Mouse (Mus musculus) heart, adult 2 months (tissue): Measurements from ENCODE around the gene Faf1. TPM values are rescaled to one million over a fixed set of nuclear protein-coding genes. Genes with fewer than 3 reads are reported as not detected.

ENCODE experiments used
- DNase-seq, 2 experiments: peaks; one replicate each; pipeline ENCODE4 v3.0.0; 2021
- H3K27ac ChIP-seq: fragments of 200-600 bp; 2 replicates; pipeline ENCODE4 v1.8.1; 2022
- H3K27me3 ChIP-seq: fragments of 200-500 bp; 2 replicates; pipeline ENCODE4 v1.6.1; 2012; ENCODE audit warnings: mild to moderate bottlenecking, low read length, inconsistent platforms, mixed read lengths; ENCODE audit not compliant: control insufficient read depth, insufficient read depth
- H3K36me3 ChIP-seq: fragments of 200-500 bp; 2 replicates; pipeline ENCODE4 v1.6.1; 2012; ENCODE audit warnings: low read length, inconsistent platforms; ENCODE audit not compliant: control insufficient read depth, insufficient read depth
- H3K4me1 ChIP-seq: fragments of 200-500 bp; 2 replicates; pipeline ENCODE4 v1.6.1; 2011; ENCODE audit warnings: low read length; ENCODE audit not compliant: control insufficient read depth, insufficient read depth
- H3K4me3 ChIP-seq: fragments of 200-600 bp; 2 replicates; pipeline ENCODE4 v1.8.1; 2022
- H3K79me2 ChIP-seq: fragments of 200-500 bp; replicated peaks from 2 replicates; pipeline ENCODE4 v1.6.1; 2012; ENCODE audit warnings: mild to moderate bottlenecking, inconsistent platforms, low read length, moderate library complexity, mixed read lengths; ENCODE audit not compliant: control insufficient read depth, insufficient read depth
- H3K9ac ChIP-seq: fragments of 200-500 bp; 2 replicates; pipeline ENCODE4 v1.6.1; 2012; ENCODE audit warnings: low read depth, mild to moderate bottlenecking, control low read depth, inconsistent platforms, low read length, mixed read lengths
- CTCF ChIP-seq: fragments of 200-600 bp; IDR thresholded peaks from 2 replicates; pipeline ENCODE4 v1.8.1; 2022; ENCODE audit warnings: antibody characterized with exemption, mild to moderate bottlenecking, moderate library complexity
- EP300 ChIP-seq: fragments of 200-500 bp; IDR thresholded peaks from 2 replicates; pipeline ENCODE4 v1.6.1; 2011; ENCODE audit warnings: low read depth, low read length, control low read depth; ENCODE audit not compliant: insufficient read depth
- POLR2A ChIP-seq: fragments of 200-500 bp; IDR thresholded peaks from 2 replicates; pipeline ENCODE4 v1.6.1; 2011; ENCODE audit warnings: mild to moderate bottlenecking, low read depth, low read length, control low read depth; ENCODE audit not compliant: insufficient read depth
- WGBS: fragments of 180-500 bp; shearing (Covaris S2); methylation state at CpG from one replicate; pipeline ENCODE4 v1.1.7; 2018; 5-methylcytosine and 5-hydroxymethylcytosine counted together
- intact Hi-C: fragments of 180-260 bp; cut with DNase I; formaldehyde crosslinking; loops from one replicate; pipeline ENCODE4 v1.15.1; 2025
- polyA plus RNA-seq: library from polyadenylated mRNA; depleted of rRNA; stranded (reverse); fragments of >200 nt; gene quantifications from 2 replicates; pipeline ENCODE4 v1.2.3, GENCODE M21; 2012
- total RNA-seq, 2 experiments: library from RNA; stranded (reverse); gene quantifications; 2 replicates each; pipeline ENCODE4 v1.2.3; 2021

The Faf1 gene
- total and polyA plus RNA-seq, 3 experiments, result 9.6 to 46.0 (median 37.1) TPM

DNA sequence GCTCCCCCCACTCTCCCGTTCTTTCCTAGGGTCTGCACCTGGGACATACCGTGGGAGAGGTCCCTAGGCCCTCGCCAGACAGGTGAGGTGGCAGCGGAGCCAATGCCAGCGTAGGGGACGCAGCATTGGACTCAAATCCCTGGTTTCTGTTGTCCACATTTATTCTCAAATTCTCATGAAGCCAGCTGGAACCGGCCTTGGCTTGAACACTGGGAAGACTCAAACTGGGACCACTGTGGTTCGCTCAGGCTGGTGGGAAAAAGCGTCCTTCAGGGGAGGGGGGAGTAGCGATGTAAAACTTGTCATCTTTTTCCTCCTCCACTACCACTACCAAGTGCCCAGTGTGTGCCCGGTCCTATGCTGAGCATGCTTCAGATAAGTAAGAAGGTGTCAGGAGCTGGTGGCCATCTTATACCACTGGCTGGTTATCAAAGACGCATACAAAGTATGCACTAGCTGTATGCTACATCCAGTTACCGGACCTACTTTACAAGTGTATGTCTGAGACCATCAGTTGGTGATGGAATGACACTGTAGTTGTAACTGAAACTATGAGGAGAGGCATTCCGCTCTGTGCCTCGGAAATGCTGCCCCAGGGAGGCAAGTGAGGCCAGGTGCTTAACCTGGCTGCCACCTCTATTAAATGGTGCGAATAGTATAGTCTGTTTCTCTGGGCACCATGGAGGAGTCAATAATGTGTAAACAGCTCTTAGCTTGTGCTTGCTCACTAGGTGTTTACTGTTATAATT lies 309.2 kb downstream of the Faf1 start:
- 10% methylated on average over 16 of the region's 16 CpGs for WGBS
- no peaks in the 10 kb centered on the region; the same call in 1 of the 2 replicates for H3K4me1 ChIP-seq
- H3K79me2 ChIP-seq, result no peaks in the 10 kb centered on the region
- peaks cover 53% of the 10 kb centered on the region for H3K27me3 ChIP-seq
- intact Hi-C loops, result no loop called here
- TF ChIP-seq POLR2A, result no peak
- TF ChIP-seq EP300, result no peak
- no peak for TF ChIP-seq CTCF
- no peak overlapping the region for H3K4me3 ChIP-seq
- no peak for DNase-seq
- no peak overlapping the region for H3K27ac ChIP-seq
- H3K36me3 ChIP-seq, result no peaks in the 10 kb centered on the region
- H3K9ac ChIP-seq, result no peak overlapping the region

- H3K79me2 ChIP-seq, result no peaks in the 10 kb centered on the region
- H3K4me3 ChIP-seq, result no peak overlapping the region
- WGBS, result 6% methylated on average over 9 of the region's 9 CpGs
- no peak overlapping the region for H3K27ac ChIP-seq
- TF ChIP-seq CTCF (no peak), EP300 (no peak)
- peaks cover 48% of the 10 kb centered on the region for H3K27me3 ChIP-seq
- no peak overlapping the region for H3K9ac ChIP-seq
- intact Hi-C loops, result no loop called here
- no peak for DNase-seq
- H3K36me3 ChIP-seq, result no peaks in the 10 kb centered on the region
- no peaks in the 10 kb centered on the region; the same call in 1 of the 2 replicates for H3K4me1 ChIP-seq
These were observed 309.9 kb downstream of the Faf1 start for GRCm38 (mm10) chr4:109986301-109986700.

- H3K4me3 ChIP-seq, result no peak overlapping the region
- H3K4me1 ChIP-seq, result no peaks in the 10 kb centered on the region; the same call in 1 of the 2 replicates
- H3K27me3 ChIP-seq, result peaks cover 43% of the 10 kb centered on the region
- no peaks in the 10 kb centered on the region for H3K36me3 ChIP-seq
- H3K9ac ChIP-seq, result no peak overlapping the region
- TF ChIP-seq POLR2A, result no peak
- TF ChIP-seq CTCF, result no peak
- TF ChIP-seq EP300, result no peak
- intact Hi-C loops, result no loop called here
- H3K27ac ChIP-seq, result no peak overlapping the region
- no peaks in the 10 kb centered on the region for H3K79me2 ChIP-seq
- DNase-seq, result no peak
- 22% methylated on average over 13 of the region's 13 CpGs for WGBS
These were observed 310.5 kb downstream of the Faf1 start for GRCm38 (mm10) chr4:109986748-109987355.

DNA sequence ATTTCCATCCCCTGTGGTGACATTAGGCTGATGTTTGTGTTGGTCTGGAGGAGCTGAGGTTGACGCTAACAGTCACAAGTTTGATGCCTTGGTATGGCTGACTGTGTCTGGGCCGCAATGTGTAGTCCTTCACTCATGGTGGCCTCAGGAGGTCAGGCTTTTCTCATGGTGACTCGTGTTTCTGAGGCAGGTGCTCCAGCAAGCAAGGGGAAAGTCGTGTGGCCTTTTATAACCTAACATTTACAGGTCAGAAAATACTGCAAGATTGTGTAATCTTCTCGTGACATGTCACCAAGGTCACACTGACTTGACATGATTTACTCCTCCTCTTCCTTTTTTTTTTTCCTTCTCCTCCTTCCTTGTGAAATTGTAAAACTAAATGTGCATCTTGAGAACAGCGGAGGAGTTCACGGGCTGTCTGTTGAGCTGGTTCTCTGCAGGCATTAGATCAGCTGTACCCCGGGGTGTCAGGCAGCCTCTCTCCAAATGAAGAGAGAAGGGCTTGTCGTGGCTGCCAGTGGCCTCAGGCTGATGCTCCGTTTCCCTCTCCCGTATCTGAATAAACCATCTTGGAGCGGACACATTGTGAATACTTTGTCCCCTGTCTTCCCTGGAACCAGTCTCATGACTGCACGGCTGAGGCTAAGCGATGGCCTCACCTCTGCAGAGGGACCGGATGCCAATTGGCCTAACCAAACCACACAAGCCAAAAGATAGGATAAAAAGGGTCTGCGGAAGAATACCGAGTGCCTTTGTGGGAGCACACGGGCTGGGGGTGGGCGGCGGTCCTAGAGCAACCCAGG lies 311.4 kb downstream of the Faf1 start:
- WGBS, result 10% methylated on average over 20 of the region's 20 CpGs

GRCm38 (mm10) chr4:109988411-109988810 lies 312.0 kb downstream of the Faf1 start:
- Histone ChIP-seq H3K79me2 (no peaks in the 10 kb centered on the region), H3K4me1 (no peaks in the 10 kb centered on the region), H3K27ac (no peak overlapping the region), H3K27me3 (peaks cover 33% of the 10 kb centered on the region), H3K36me3 (no peaks in the 10 kb centered on the region), H3K9ac (no peak overlapping the region), H3K4me3 (no peak overlapping the region)
- intact Hi-C loops, result no loop called here
- DNase-seq, result no peak
- WGBS, result 17% methylated on average over 5 of the region's 5 CpGs
- TF ChIP-seq EP300 (no peak), POLR2A (no peak), CTCF (no peak)

More for the DNA sequence above, 311.4 kb downstream of the Faf1 start:
- no peaks in the 10 kb centered on the region for H3K36me3 ChIP-seq
- H3K4me1 ChIP-seq, result no peaks in the 10 kb centered on the region; the same call in 1 of the 2 replicates
- no peak overlapping the region for H3K4me3 ChIP-seq
- peaks cover 36% of the 10 kb centered on the region for H3K27me3 ChIP-seq
- no peak overlapping the region for H3K27ac ChIP-seq
- no peak overlapping the region for H3K9ac ChIP-seq
- no peak for TF ChIP-seq POLR2A
- no peak for TF ChIP-seq CTCF
- no peak for TF ChIP-seq EP300
- intact Hi-C loops, result no loop called here
- DNase-seq, result no peak
- no peaks in the 10 kb centered on the region for H3K79me2 ChIP-seq

DNA sequence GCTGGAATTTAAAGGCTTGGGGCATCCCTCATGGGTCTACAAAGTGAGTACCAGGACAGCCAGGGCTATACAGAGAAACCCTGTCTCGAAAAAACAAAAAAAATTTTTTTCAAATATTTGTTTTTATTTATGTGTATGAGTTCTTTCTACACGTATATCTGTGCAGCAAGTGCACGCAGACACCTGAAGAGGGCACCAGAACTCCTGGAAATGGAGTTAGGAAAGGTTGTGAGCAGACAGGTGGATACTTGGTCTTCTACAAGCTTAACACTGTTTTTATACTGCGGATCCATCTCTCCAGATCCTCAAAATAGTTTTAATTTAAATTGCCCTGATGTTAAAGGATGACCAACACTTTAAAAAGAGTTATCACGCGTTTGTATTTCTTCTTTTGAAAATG lies 312.8 kb downstream of the Faf1 start:
- no peak for DNase-seq

More for the DNA sequence above, 312.8 kb downstream of the Faf1 start:
- WGBS, result 37% methylated on average over 6 of the region's 6 CpGs
- no peak for TF ChIP-seq POLR2A
- TF ChIP-seq CTCF, result no peak
- TF ChIP-seq EP300, result no peak
- no peaks in the 10 kb centered on the region for H3K36me3 ChIP-seq
- peaks cover 27% of the 10 kb centered on the region for H3K27me3 ChIP-seq
- H3K9ac ChIP-seq, result no peak overlapping the region
- no peaks in the 10 kb centered on the region for H3K4me1 ChIP-seq
- H3K27ac ChIP-seq, result no peak overlapping the region
- intact Hi-C loops, result no loop called here
- H3K79me2 ChIP-seq, result no peaks in the 10 kb centered on the region
- no peak overlapping the region for H3K4me3 ChIP-seq
